Mouse (Mus musculus): ENCODE measurements around the gene T2.

DNA sequence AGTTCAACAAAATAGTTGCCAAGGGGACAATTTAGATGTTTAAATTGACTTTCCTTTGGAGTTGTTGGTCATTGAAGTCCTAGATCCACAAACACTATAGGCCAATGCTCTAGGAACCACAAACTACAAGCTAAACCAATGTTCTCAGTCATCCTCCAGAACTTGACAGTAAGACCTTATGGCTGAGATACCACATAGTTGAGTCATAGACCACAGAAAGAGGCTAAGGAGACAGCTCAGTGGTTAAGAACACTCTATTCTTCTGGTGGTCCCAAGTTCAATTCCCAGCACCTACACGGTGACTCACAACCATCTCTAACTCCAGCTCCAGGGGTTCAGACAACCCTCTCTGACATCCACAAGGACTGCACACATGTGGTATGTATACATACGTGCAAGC is 29.6 kb downstream of the T2 start:
- TF ChIP-seq POLR2A (IDR thresholded peaks at IDR 0.05; ENCODE audit: insufficient read depth, low read depth, low read length) = no peak
- no peak for TF ChIP-seq CTCF (IDR thresholded peaks at IDR 0.05)
- no peak for TF ChIP-seq EP300 (IDR thresholded peaks at IDR 0.05; ENCODE audit: insufficient read depth, low read depth, low read length)
